Mouse (Mus musculus): ENCODE results near the gene Heg1. TPM values are rescaled to one million over a fixed set of nuclear protein-coding genes. Genes with fewer than 3 reads are reported as not detected.
A peak's percentile ranks its signal among the peaks of the same experiment; 100 is the strongest.

The Heg1 gene
- polyA plus RNA-seq, 2 experiments = 3.2 to 3.5 TPM

- 44% methylated on average over 10 of the region's 10 CpGs for WGBS (ENCODE audit: insufficient replicate concordance)
Observed at GRCm38 (mm10) chr16:33680816-33681215, 3.4 kb upstream of the Heg1 start.

GRCm38 (mm10) chr16:33681661-33682060, 2.5 kb upstream of the Heg1 start:
- H3K4me3 ChIP-seq (ENCODE audit: insufficient read depth in 1 of 2, low read depth in 2 of 2, low read length in 2 of 2) = no peak overlapping the region
- no peak overlapping the region for H3K4me2 ChIP-seq (ENCODE audit: low read depth)
- no peak overlapping the region for H3K27ac ChIP-seq
- H3K4me1 ChIP-seq (replicated peaks; ENCODE audit: control insufficient read depth in 2 of 2, insufficient read depth in 2 of 2, low read length in 1 of 2) = peaks cover 8 to 18% of the 10 kb centered on the region in 2 experiments
- no peak for ATAC-seq (ENCODE audit: insufficient read depth)
- H3K9ac ChIP-seq (replicated peaks) = no peak overlapping the region
- no peaks in the 10 kb centered on the region for H3K27me3 ChIP-seq (ENCODE audit: control insufficient read depth, insufficient read depth, low read length)
- TF ChIP-seq EP300 (IDR thresholded peaks at IDR 0.05; ENCODE audit: low read depth) (no peak), CTCF (IDR thresholded peaks at IDR 0.05; ENCODE audit: low read depth) (no peak)
- H3K36me3 ChIP-seq (replicated peaks; ENCODE audit: control insufficient read depth, insufficient read depth, low read depth) = no peaks in the 10 kb centered on the region
- no peaks in the 10 kb centered on the region for H3K9me3 ChIP-seq (ENCODE audit: control insufficient read depth, low read length)
- DNase-seq (ENCODE audit: low read depth in 3 of 3, low spot score in 3 of 3) = no peak

More at GRCm38 (mm10) chr16:33680816-33681215, 3.4 kb upstream of the Heg1 start:
- H3K4me1 ChIP-seq (replicated peaks; ENCODE audit: control insufficient read depth in 2 of 2, insufficient read depth in 2 of 2, low read length in 1 of 2) = peaks cover 2 to 11% of the 10 kb centered on the region in 2 experiments; a peak in 3 of 4 replicates
- H3K27ac ChIP-seq = no peak overlapping the region
- no peak overlapping the region for H3K9ac ChIP-seq (replicated peaks)
- no peak overlapping the region for H3K4me2 ChIP-seq (ENCODE audit: low read depth)
- ATAC-seq (ENCODE audit: insufficient read depth) (no peak), DNase-seq (ENCODE audit: low read depth in 3 of 3, low spot score in 3 of 3) (no peak)
- no peak for TF ChIP-seq CTCF (IDR thresholded peaks at IDR 0.05; ENCODE audit: low read depth)
- H3K27me3 ChIP-seq (ENCODE audit: control insufficient read depth, insufficient read depth, low read length) = no peaks in the 10 kb centered on the region
- H3K36me3 ChIP-seq (replicated peaks; ENCODE audit: control insufficient read depth, insufficient read depth, low read depth) = no peaks in the 10 kb centered on the region
- no peaks in the 10 kb centered on the region for H3K9me3 ChIP-seq (ENCODE audit: control insufficient read depth, low read length)
- no peak overlapping the region for H3K4me3 ChIP-seq (ENCODE audit: insufficient read depth in 1 of 2, low read depth in 2 of 2, low read length in 2 of 2)

- no peaks in the 10 kb centered on the region for H3K27me3 ChIP-seq (ENCODE audit: control insufficient read depth, insufficient read depth, low read length)
- DNase-seq (ENCODE audit: low read depth in 3 of 3, low spot score in 3 of 3) (no peak), ATAC-seq (ENCODE audit: insufficient read depth) (no peak)
- H3K36me3 ChIP-seq (replicated peaks; ENCODE audit: control insufficient read depth, insufficient read depth, low read depth) = no peaks in the 10 kb centered on the region
- no peak overlapping the region for H3K27ac ChIP-seq
- no peaks in the 10 kb centered on the region for H3K9me3 ChIP-seq (ENCODE audit: control insufficient read depth, low read length)
- no peak for TF ChIP-seq EP300 (IDR thresholded peaks at IDR 0.05; ENCODE audit: low read depth)
- TF ChIP-seq CTCF (IDR thresholded peaks at IDR 0.05; ENCODE audit: low read depth) = no peak
- H3K4me3 ChIP-seq (ENCODE audit: insufficient read depth in 1 of 2, low read depth in 2 of 2, low read length in 2 of 2) = no peak overlapping the region
- no peak overlapping the region for H3K9ac ChIP-seq (replicated peaks)
- H3K4me1 ChIP-seq (replicated peaks; ENCODE audit: control insufficient read depth in 2 of 2, insufficient read depth in 2 of 2, low read length in 1 of 2) = peaks cover 8 to 25% of the 10 kb centered on the region in 2 experiments
- WGBS (ENCODE audit: insufficient replicate concordance) = 86% methylated on average over 3 of the region's 3 CpGs
- no peak overlapping the region for H3K4me2 ChIP-seq (ENCODE audit: low read depth)
Observed at GRCm38 (mm10) chr16:33682651-33683050, 1.5 kb upstream of the Heg1 start.

GRCm38 (mm10) chr16:33683206-33684161, 686 bp upstream of the Heg1 start:
- TF ChIP-seq CTCF (IDR thresholded peaks at IDR 0.05; ENCODE audit: low read depth) = no peak
- TF ChIP-seq EP300 (IDR thresholded peaks at IDR 0.05; ENCODE audit: low read depth) = no peak
- no peak overlapping the region for H3K9ac ChIP-seq (replicated peaks)
- no peaks in the 10 kb centered on the region for H3K36me3 ChIP-seq (replicated peaks; ENCODE audit: control insufficient read depth, insufficient read depth, low read depth)

More at GRCm38 (mm10) chr16:33683206-33684161, 686 bp upstream of the Heg1 start:
- H3K4me1 ChIP-seq (replicated peaks; ENCODE audit: control insufficient read depth in 2 of 2, insufficient read depth in 2 of 2, low read length in 1 of 2) = peaks cover 8 to 28% of the 10 kb centered on the region in 2 experiments
- H3K27ac ChIP-seq = no peak overlapping the region
- H3K27me3 ChIP-seq (ENCODE audit: control insufficient read depth, insufficient read depth, low read length) = no peaks in the 10 kb centered on the region
- H3K4me2 ChIP-seq (ENCODE audit: low read depth) = peak overlapping the region; percentile 85
- ATAC-seq (ENCODE audit: insufficient read depth) = no peak
- WGBS (ENCODE audit: insufficient replicate concordance) = 49% methylated on average over 13 of the region's 13 CpGs
- H3K9me3 ChIP-seq (ENCODE audit: control insufficient read depth, low read length) = no peaks in the 10 kb centered on the region
- peak overlapping the region; percentile 58 to 64 for H3K4me3 ChIP-seq (ENCODE audit: insufficient read depth in 1 of 2, low read depth in 2 of 2, low read length in 2 of 2)
- DNase-seq (ENCODE audit: low read depth in 3 of 3, low spot score in 3 of 3) = no peak
